Mouse (Mus musculus) limb, embryonic 13.5 days (tissue): ENCODE data around the gene Hmcn2. TPM values are rescaled to one million over a fixed set of nuclear protein-coding genes. Genes with fewer than 3 reads are reported as not detected.

Experiments used
- ATAC-seq: fragments of 200-750 bp; cut with Nextera tagmentation; 2 replicates; pipeline ENCODE4 v1.8.0; 2017; ENCODE audit warnings: low read depth, moderate number of reproducible peaks, moderate TSS enrichment; ENCODE audit not compliant: low FRiP score
- H3K27ac ChIP-seq: fragments of 300-500 bp; sonication (generic); 2 replicates; pipeline ENCODE4 v1.5.1; 2015; ENCODE audit warnings: inconsistent platforms, mild to moderate bottlenecking, moderate library complexity
- H3K27me3 ChIP-seq: fragments of 300-500 bp; sonication (generic); 2 replicates; pipeline ENCODE4 v1.6.1; 2015; ENCODE audit warnings: mild to moderate bottlenecking, inconsistent platforms
- H3K36me3 ChIP-seq: fragments of 300-500 bp; sonication (generic); 2 replicates; pipeline ENCODE4 v1.6.1; 2015; ENCODE audit warnings: inconsistent platforms, mild to moderate bottlenecking, moderate library complexity
- H3K4me1 ChIP-seq: fragments of 300-500 bp; sonication (generic); 2 replicates; pipeline ENCODE4 v1.6.1; 2015; ENCODE audit warnings: inconsistent platforms
- H3K4me2 ChIP-seq: fragments of 300-500 bp; sonication (generic); replicated peaks from 2 replicates; pipeline ENCODE4 v1.6.1; 2015; ENCODE audit warnings: inconsistent platforms, mild to moderate bottlenecking, moderate library complexity
- H3K4me3 ChIP-seq: fragments of 300-500 bp; sonication (generic); 2 replicates; pipeline ENCODE4 v1.5.1; 2015; ENCODE audit warnings: moderate library complexity, mild to moderate bottlenecking, inconsistent platforms
- H3K9ac ChIP-seq: fragments of 300-500 bp; sonication (generic); 2 replicates; pipeline ENCODE4 v1.6.1; 2015; ENCODE audit warnings: mild to moderate bottlenecking, inconsistent platforms
- H3K9me3 ChIP-seq: fragments of 300-500 bp; sonication (generic); 2 replicates; pipeline ENCODE4 v1.6.1; 2016; ENCODE audit warnings: inconsistent platforms
- WGBS: fragments of 180-500 bp; shearing (Covaris S2); methylation state at CpG from one replicate; pipeline ENCODE4 v1.1.7; 2015; 5-methylcytosine and 5-hydroxymethylcytosine counted together
- polyA plus RNA-seq: library from polyadenylated mRNA; unstranded; fragments of >200 nt; fragmentation: Nextera tagmentation; extraction: Ambion mirVana; gene quantifications from 2 replicates; pipeline ENCODE4 v1.2.1, GENCODE M21; 2015

Hmcn2 gene
- polyA plus RNA-seq, 1 experiment from 2014 or later, result 0.06 TPM

DNA sequence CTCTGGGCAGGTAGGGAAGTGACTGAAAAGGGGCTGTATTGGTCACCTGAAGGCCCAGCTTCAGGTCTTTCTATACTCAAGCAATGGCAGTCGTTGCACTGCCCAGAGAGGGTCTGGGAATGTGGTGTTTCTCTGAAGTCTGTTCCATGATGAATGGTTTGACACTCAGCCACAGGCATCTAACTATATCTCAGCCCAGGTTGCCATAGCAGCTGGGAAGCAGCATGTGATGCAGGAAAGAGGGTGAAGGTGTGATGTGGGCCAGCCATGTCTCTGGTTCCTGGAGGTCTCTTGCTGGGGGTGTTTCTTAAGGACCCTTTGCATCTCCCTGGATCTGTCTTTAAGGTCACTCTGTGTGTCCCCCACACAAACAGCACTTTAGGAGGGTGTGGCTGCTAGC, 181.9 kb downstream of the Hmcn2 start:
- Histone ChIP-seq H3K4me1 (peaks cover 39% of the 10 kb centered on the region), H3K27ac (no peak overlapping the region), H3K4me3 (no peak overlapping the region), H3K9me3 (0 out of 2 replicates have a peak, but pooled peaks cover 3% of the 10 kb centered on the region), H3K27me3 (peaks cover 23% of the 10 kb centered on the region), H3K9ac (no peak overlapping the region), H3K36me3 (no peaks in the 10 kb centered on the region), H3K4me2 (no peak overlapping the region)
- no peak for ATAC-seq
- 37% methylated on average over 1 of the region's 1 CpGs for WGBS

DNA sequence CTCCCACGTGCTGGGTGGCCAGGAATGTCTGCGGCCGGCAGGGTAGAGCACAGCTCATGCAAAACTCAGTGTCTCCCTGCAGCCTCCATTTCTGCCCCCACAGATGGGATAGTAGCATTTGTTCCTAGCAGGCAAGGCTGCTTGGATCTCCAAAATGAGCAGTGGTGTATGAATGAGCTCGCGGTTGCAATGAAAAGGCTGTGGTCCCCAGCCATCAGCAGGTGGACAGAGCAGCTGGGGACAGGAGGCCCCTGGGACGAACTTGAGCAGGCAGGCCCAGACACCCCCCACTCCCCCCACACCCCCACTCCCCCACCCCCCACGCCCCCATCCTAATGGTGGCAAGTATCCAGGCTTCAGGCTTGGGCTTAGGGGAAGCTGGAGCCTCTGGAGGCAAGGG, 182.9 kb downstream of the Hmcn2 start:
- ATAC-seq, result no peak
- Histone ChIP-seq H3K27ac (no peak overlapping the region), H3K9me3 (0 out of 2 replicates have a peak, but pooled peaks cover 3% of the 10 kb centered on the region), H3K4me2 (no peak overlapping the region), H3K27me3 (peaks cover 25% of the 10 kb centered on the region), H3K9ac (no peak overlapping the region), H3K36me3 (no peaks in the 10 kb centered on the region), H3K4me3 (no peak overlapping the region), H3K4me1 (peaks cover 39% of the 10 kb centered on the region)
- WGBS, result 49% methylated on average over 7 of the region's 7 CpGs

DNA sequence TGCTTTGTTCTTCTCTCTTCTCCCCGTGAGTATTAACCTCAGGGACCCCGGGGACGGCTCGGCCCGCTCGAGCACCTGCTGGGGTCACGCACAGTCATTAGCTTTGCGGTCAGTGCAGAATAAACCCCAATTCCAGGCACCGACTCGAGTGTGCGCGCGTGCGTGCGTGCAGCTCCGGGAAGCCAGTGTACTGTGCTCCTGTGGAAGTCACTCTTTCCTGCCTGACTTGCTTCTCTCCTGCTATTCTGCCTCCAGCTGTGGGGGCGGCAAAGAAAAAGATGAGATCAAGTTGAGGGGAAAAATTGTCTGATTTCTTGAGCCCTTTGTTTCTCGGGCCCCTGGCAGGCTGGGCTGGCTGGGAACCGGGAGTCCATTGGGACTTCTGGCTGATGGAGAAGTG, 183.4 kb downstream of the Hmcn2 start:
- 69% methylated on average over 19 of the region's 19 CpGs for WGBS
- Histone ChIP-seq H3K4me3 (no peak overlapping the region), H3K4me2 (no peak overlapping the region), H3K4me1 (peaks cover 39% of the 10 kb centered on the region), H3K9ac (no peak overlapping the region), H3K9me3 (no peaks in the 10 kb centered on the region), H3K27ac (no peak overlapping the region), H3K27me3 (peaks cover 29% of the 10 kb centered on the region), H3K36me3 (no peaks in the 10 kb centered on the region)
- ATAC-seq, result no peak

DNA sequence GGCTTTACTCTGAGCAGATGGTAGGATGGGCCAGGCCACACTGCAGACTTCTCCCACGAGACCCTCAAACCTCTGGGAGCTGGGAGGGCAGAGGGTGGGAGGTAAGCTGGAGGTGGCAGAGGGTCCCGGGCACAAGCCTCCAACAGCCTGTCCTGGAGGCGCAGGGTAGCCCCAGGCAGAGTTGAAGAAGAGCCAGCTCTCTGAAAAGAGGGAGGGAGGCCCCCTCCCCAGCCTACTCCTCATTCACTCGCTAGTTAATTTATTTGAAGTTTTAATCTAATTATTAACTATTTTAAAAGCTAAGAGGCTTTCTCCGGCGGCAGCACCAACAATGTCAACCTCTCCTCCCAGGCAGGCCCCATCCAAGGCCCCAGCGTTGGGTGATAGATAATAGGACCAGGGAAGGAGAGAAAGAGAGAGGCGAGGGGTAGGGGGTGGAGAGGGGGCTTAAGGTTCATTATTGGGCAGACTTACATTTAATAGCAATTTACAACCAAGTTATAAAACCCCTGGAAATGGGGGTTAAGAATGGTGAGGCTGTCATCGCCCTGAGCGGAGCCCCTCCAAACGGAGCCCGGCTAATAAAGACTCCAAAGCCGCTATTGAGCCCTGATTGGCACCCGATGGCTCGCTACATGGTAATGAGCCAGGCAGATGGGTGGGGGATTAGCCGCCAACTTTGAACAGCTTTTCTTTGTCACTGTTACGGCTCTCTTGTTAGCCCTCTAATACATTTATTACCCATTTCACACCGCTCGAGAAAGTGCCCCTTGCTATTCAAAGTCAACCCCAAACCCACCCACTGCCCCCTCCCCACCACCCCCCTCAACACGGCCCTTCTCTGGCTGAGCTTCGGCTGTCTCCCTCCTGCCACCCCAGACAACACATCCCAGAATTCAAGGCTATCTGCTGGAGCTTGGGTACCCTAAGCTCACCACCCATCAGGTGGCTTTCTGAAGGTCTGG, 185.4 kb downstream of the Hmcn2 start:
- no peak for ATAC-seq
- no peak overlapping the region for H3K4me3 ChIP-seq
- H3K27ac ChIP-seq, result no peak overlapping the region
- H3K36me3 ChIP-seq, result no peaks in the 10 kb centered on the region
- H3K4me2 ChIP-seq, result no peak overlapping the region
- H3K4me1 ChIP-seq, result peaks cover 44% of the 10 kb centered on the region
- 24% methylated on average over 21 of the region's 21 CpGs for whole genome bisulfite sequencing
- peaks cover 32% of the 10 kb centered on the region for H3K27me3 ChIP-seq
- H3K9ac ChIP-seq, result 0 out of 2 replicates have a peak overlapping the region, but pooled peaks have one; percentile 26
- H3K9me3 ChIP-seq, result no peaks in the 10 kb centered on the region

DNA sequence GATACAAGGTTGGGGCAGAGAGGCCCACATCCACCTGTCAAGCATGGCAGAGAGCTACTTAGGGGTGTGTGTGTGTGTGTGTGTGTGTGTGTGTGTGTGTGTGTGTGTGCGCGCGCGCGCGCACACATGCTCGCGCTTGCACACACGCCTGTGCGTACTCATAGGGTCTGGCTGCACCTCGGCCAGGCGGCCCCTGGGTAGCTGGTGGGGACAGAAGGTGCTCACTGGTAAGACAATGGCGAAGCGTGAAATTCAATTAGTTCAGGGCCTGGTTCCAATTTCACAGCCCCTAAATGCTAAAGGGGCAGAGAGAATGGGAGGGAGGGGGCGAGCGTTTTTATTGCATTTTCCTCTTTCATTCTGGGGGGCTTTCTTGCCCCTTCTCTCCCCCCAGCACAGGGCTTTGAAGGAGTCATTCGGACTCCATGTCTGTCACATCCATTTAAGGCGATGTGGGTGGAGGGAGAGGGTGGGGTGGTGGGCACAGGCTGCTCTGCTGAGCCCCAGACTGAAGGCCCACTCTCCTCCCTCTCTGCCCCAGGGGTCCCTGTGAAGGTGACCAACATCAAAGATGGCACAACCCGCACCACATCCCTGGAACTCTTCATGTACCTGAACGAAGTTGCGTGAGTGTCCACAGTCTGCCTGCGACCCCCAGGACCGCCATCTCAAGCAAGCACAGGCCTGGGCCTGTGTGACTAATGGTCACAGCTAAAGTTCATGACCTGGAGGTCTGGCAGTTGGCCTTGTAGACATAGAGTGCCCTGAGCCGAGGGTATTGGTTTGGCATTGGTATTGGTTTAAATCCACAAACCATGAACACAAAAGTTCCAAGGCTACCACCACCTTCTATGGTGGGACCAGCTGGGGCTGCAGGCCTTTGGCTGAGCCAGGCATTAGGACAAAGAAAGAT, 186.3 kb downstream of the Hmcn2 start:
- H3K9me3 ChIP-seq, result no peaks in the 10 kb centered on the region
- H3K36me3 ChIP-seq, result no peaks in the 10 kb centered on the region
- no peak overlapping the region for H3K4me3 ChIP-seq
- WGBS, result 58% methylated on average over 24 of the region's 24 CpGs
- no peak overlapping the region for H3K9ac ChIP-seq
- H3K4me2 ChIP-seq, result no peak overlapping the region
- no peak for ATAC-seq
- no peak overlapping the region for H3K27ac ChIP-seq
- peaks cover 30% of the 10 kb centered on the region for H3K27me3 ChIP-seq
- H3K4me1 ChIP-seq, result peaks cover 52% of the 10 kb centered on the region

DNA sequence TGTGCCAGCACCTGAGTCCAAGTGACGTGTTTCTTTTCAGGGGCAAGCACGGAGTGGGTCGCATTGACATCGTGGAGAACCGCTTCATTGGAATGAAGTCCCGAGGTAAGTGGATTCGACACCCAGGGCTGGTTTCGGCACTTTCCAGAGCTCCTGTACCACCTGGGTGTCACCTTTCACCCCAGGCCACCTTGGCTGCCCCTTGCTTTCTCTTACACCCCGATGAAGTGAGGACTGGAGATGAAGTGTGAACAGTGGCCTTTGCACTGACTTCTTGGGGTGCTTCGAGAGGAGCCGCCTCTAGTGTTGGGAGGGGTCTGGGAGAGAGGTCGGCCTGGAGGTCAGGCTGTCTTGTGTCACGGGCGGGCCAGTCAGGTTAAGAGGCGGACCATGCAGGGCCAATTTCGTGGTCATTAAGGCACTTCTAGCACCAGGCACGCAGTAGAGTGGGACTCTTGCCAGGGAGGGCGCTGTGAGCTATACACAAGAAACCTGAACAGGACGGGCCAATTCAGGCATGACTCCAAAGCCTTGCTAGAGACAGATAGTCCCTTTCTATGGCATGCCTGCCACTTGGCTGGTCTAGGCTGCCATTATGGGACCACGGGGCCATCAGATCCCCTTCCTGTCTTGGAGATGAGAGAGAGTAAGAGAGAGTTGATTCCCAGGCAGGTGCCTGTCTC, 187.4 kb downstream of the Hmcn2 start:
- Histone ChIP-seq H3K9me3 (no peaks in the 10 kb centered on the region), H3K27ac (no peak overlapping the region), H3K4me3 (no peak overlapping the region), H3K4me2 (no peak overlapping the region), H3K36me3 (no peaks in the 10 kb centered on the region), H3K4me1 (peaks cover 49% of the 10 kb centered on the region), H3K27me3 (peaks cover 28% of the 10 kb centered on the region), H3K9ac (no peak overlapping the region)
- WGBS, result 49% methylated on average over 20 of the region's 20 CpGs
- ATAC-seq, result no peak

DNA sequence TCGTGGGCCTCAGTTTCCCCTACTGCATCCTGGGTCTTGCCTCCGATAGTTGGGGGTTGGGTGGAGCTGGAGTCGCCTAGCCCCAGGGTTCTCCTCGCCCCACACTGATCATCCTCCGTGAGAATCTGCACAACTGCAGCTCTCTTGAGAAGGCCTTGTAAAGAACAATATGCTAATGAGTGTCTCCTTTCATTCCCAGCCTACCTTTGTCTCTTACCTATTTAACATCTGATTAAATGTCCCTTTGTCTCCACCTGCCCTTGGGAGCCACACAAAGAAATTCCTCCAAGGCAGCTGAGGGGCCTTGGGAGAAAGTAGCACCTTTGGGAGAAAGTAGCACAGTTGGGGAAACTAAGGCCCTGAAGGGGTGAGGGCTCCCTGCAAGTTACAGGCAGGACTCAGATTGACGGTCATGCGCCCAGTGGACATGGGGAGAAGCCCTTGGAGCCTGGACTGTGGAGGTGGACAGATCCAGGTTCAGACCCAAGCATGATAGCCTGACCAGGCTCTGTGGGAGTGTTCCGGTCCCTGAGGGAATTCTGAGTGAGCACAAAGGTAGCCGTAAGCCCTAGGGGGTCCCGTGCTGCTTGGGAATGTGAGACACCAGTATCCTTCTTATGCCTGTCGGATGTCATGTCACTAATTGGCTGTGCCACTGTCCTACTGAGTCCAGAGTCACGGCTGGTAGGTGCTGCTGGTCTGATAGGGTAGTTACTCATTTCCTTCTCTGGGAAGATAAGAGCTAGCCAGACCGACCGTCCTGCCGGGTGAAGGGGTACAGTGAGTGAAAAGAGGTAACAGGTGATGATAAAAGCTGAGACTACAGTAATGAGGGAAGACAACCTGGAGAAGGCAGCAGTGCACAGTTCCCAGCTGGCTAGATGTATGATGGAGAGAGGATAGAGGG, 188.7 kb downstream of the Hmcn2 start:
- Histone ChIP-seq H3K9me3 (no peaks in the 10 kb centered on the region), H3K9ac (no peak overlapping the region), H3K27me3 (peaks cover 28% of the 10 kb centered on the region), H3K4me1 (peaks cover 39% of the 10 kb centered on the region), H3K4me2 (no peak overlapping the region), H3K36me3 (no peaks in the 10 kb centered on the region), H3K27ac (no peak overlapping the region), H3K4me3 (no peak overlapping the region)
- 62% methylated on average over 15 of the region's 15 CpGs for WGBS
- no peak for ATAC-seq

DNA sequence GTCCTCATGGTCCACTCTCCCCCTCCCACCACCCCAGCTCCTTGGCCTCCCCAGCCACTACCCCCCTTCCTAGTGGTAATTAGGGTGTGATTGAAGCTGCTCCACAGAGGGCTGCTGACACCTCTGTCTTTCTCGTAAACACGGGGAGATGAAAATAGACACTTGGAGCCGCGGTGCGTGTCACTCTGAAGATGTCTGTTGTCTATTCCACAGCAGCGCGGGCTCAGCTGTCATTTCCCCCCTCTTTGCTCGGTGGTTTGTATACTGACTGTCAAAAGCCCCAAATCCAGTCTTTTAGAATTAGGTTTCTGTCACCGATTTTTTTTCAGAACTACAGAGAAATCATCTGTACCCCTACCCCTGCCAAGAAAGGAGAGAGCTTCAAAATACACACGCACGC, 191.3 kb downstream of the Hmcn2 start:
- Histone ChIP-seq H3K36me3 (no peaks in the 10 kb centered on the region), H3K4me3 (no peak overlapping the region), H3K27ac (no peak overlapping the region), H3K4me1 (peaks cover 26% of the 10 kb centered on the region), H3K4me2 (no peak overlapping the region), H3K27me3 (peaks cover 18% of the 10 kb centered on the region), H3K9me3 (no peaks in the 10 kb centered on the region), H3K9ac (no peak overlapping the region)
- ATAC-seq, result no peak
- WGBS, result 43% methylated on average over 11 of the region's 11 CpGs

DNA sequence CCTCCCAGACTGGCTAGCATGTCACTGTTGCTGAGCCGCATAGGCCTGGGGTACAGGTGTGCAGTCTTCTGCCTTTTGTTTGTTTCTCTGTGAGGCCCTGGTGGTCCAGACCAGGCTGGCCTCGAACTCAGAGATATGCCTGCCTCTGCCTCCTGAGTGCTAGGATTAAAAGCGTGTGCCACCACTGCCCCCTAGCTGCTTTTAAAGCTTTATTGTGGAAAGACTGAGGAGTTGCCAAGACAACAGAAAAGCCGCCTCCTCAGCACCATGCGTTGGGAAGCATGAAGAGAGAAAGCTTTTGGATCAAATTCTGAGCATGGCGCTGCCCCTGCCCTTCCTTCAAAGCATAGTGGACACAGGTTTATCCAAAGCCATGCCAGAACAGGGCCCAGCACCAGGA, 194.6 kb downstream of the Hmcn2 start:
- Histone ChIP-seq H3K27me3 (0 out of 2 replicates have a peak, but pooled peaks cover 6% of the 10 kb centered on the region), H3K4me2 (no peak overlapping the region), H3K27ac (no peak overlapping the region), H3K9ac (no peak overlapping the region), H3K4me1 (peaks cover 42% of the 10 kb centered on the region), H3K4me3 (no peak overlapping the region), H3K9me3 (no peaks in the 10 kb centered on the region), H3K36me3 (no peaks in the 10 kb centered on the region)
- 95% methylated on average over 6 of the region's 6 CpGs for WGBS
- ATAC-seq, result no peak
